Mouse (Mus musculus): ENCODE measurements around the gene Arrdc2. TPM values are rescaled to one million over a fixed set of nuclear protein-coding genes. Genes with fewer than 3 reads are reported as not detected.

The Arrdc2 gene
- polyA plus RNA-seq, 1 experiment from 2014 or later, result 5.8 TPM

- Histone ChIP-seq H3K4me1 (ENCODE audit: control insufficient read depth, insufficient read depth, low read length) (peaks cover 5% of the 10 kb centered on the region; the same call in 1 of the 2 replicates), H3K9me3 (ENCODE audit: control insufficient read depth, low read depth, low read length) (no peaks in the 10 kb centered on the region), H3K36me3 (ENCODE audit: control insufficient read depth, insufficient read depth, low read length) (no peaks in the 10 kb centered on the region), H3K27ac (ENCODE audit: low read length) (peak overlapping the region; percentile 69; the same call in 1 of the 2 replicates), H3K9ac (replicated peaks; ENCODE audit: low read depth, low read length) (no peak overlapping the region), H3K4me2 (replicated peaks; ENCODE audit: low read depth, low read length) (0 out of 2 replicates have a peak overlapping the region, but pooled peaks have one; percentile 25), H3K27me3 (ENCODE audit: control insufficient read depth, insufficient read depth, low read length) (no peaks in the 10 kb centered on the region), H3K4me3 (ENCODE audit: low read depth, low read length) (no peak overlapping the region)
- WGBS, result 48% methylated on average over 10 of the region's 10 CpGs
- no peak for ATAC-seq (ENCODE audit: insufficient number of reproducible peaks, insufficient read depth, low FRiP score, low read depth)
Observed at GRCm38 (mm10) chr8:70840590-70840989, 1.1 kb upstream of the Arrdc2 start.

GRCm38 (mm10) chr8:70838654-70839407 is 689 bp downstream of the Arrdc2 start:
- Histone ChIP-seq H3K9ac (replicated peaks; ENCODE audit: low read depth, low read length) (peak overlapping the region; percentile 69), H3K9me3 (ENCODE audit: control insufficient read depth, low read depth, low read length) (no peaks in the 10 kb centered on the region), H3K27me3 (ENCODE audit: control insufficient read depth, insufficient read depth, low read length) (no peaks in the 10 kb centered on the region), H3K4me3 (ENCODE audit: low read depth, low read length) (peak overlapping the region; percentile 51), H3K4me2 (replicated peaks; ENCODE audit: low read depth, low read length) (peak overlapping the region; percentile 66), H3K27ac (ENCODE audit: low read length) (peak overlapping the region; percentile 88; the same call in 1 of the 2 replicates), H3K36me3 (ENCODE audit: control insufficient read depth, insufficient read depth, low read length) (no peaks in the 10 kb centered on the region; the same call in 1 of the 2 replicates), H3K4me1 (ENCODE audit: control insufficient read depth, insufficient read depth, low read length) (peaks cover 5% of the 10 kb centered on the region; the same call in 1 of the 2 replicates)
- WGBS, result 1% methylated on average over 66 of the region's 66 CpGs
- peak; percentile 10 for ATAC-seq (ENCODE audit: insufficient number of reproducible peaks, insufficient read depth, low FRiP score, low read depth)

GRCm38 (mm10) chr8:70836666-70837065 is 2.9 kb downstream of the Arrdc2 start:
- 92% methylated on average over 12 of the region's 12 CpGs for WGBS
- ATAC-seq (ENCODE audit: insufficient number of reproducible peaks, insufficient read depth, low FRiP score, low read depth), result no peak
- Histone ChIP-seq H3K4me1 (ENCODE audit: control insufficient read depth, insufficient read depth, low read length) (peaks cover 5% of the 10 kb centered on the region; the same call in 1 of the 2 replicates), H3K4me2 (replicated peaks; ENCODE audit: low read depth, low read length) (no peak overlapping the region), H3K27ac (ENCODE audit: low read length) (no peak overlapping the region), H3K36me3 (ENCODE audit: control insufficient read depth, insufficient read depth, low read length) (no peaks in the 10 kb centered on the region; the same call in 1 of the 2 replicates), H3K27me3 (ENCODE audit: control insufficient read depth, insufficient read depth, low read length) (no peaks in the 10 kb centered on the region), H3K4me3 (ENCODE audit: low read depth, low read length) (no peak overlapping the region), H3K9me3 (ENCODE audit: control insufficient read depth, low read depth, low read length) (no peaks in the 10 kb centered on the region), H3K9ac (replicated peaks; ENCODE audit: low read depth, low read length) (no peak overlapping the region)

GRCm38 (mm10) chr8:70834071-70834470 is 5.4 kb downstream of the Arrdc2 start:
- Histone ChIP-seq H3K9ac (replicated peaks; ENCODE audit: low read depth, low read length) (no peak overlapping the region), H3K4me1 (ENCODE audit: control insufficient read depth, insufficient read depth, low read length) (no peaks in the 10 kb centered on the region), H3K4me2 (replicated peaks; ENCODE audit: low read depth, low read length) (no peak overlapping the region), H3K4me3 (ENCODE audit: low read depth, low read length) (no peak overlapping the region), H3K27me3 (ENCODE audit: control insufficient read depth, insufficient read depth, low read length) (no peaks in the 10 kb centered on the region), H3K9me3 (ENCODE audit: control insufficient read depth, low read depth, low read length) (no peaks in the 10 kb centered on the region), H3K27ac (ENCODE audit: low read length) (no peak overlapping the region), H3K36me3 (ENCODE audit: control insufficient read depth, insufficient read depth, low read length) (no peaks in the 10 kb centered on the region; the same call in 1 of the 2 replicates)
- no peak for ATAC-seq (ENCODE audit: insufficient number of reproducible peaks, insufficient read depth, low FRiP score, low read depth)
- WGBS, result 90% methylated on average over 3 of the region's 3 CpGs

- H3K9ac ChIP-seq (replicated peaks; ENCODE audit: low read depth, low read length), result no peak overlapping the region
- H3K27me3 ChIP-seq (ENCODE audit: control insufficient read depth, insufficient read depth, low read length), result no peaks in the 10 kb centered on the region
- no peaks in the 10 kb centered on the region; the same call in 1 of the 2 replicates for H3K36me3 ChIP-seq (ENCODE audit: control insufficient read depth, insufficient read depth, low read length)
- no peak overlapping the region for H3K4me3 ChIP-seq (ENCODE audit: low read depth, low read length)
- H3K4me2 ChIP-seq (replicated peaks; ENCODE audit: low read depth, low read length), result no peak overlapping the region
- ATAC-seq (ENCODE audit: insufficient number of reproducible peaks, insufficient read depth, low FRiP score, low read depth), result no peak
- H3K27ac ChIP-seq (ENCODE audit: low read length), result no peak overlapping the region
- no peaks in the 10 kb centered on the region for H3K4me1 ChIP-seq (ENCODE audit: control insufficient read depth, insufficient read depth, low read length)
- WGBS, result 57% methylated on average over 15 of the region's 15 CpGs
- no peaks in the 10 kb centered on the region for H3K9me3 ChIP-seq (ENCODE audit: control insufficient read depth, low read depth, low read length)
Observed at GRCm38 (mm10) chr8:70833520-70833919, 6.0 kb downstream of the Arrdc2 start.

GRCm38 (mm10) chr8:70833018-70833482 is 6.5 kb downstream of the Arrdc2 start:
- Histone ChIP-seq H3K36me3 (ENCODE audit: control insufficient read depth, insufficient read depth, low read length) (no peaks in the 10 kb centered on the region; the same call in 1 of the 2 replicates), H3K27me3 (ENCODE audit: control insufficient read depth, insufficient read depth, low read length) (no peaks in the 10 kb centered on the region), H3K27ac (ENCODE audit: low read length) (no peak overlapping the region), H3K4me1 (ENCODE audit: control insufficient read depth, insufficient read depth, low read length) (no peaks in the 10 kb centered on the region), H3K9ac (replicated peaks; ENCODE audit: low read depth, low read length) (no peak overlapping the region), H3K4me3 (ENCODE audit: low read depth, low read length) (no peak overlapping the region), H3K4me2 (replicated peaks; ENCODE audit: low read depth, low read length) (no peak overlapping the region), H3K9me3 (ENCODE audit: control insufficient read depth, low read depth, low read length) (no peaks in the 10 kb centered on the region)
- ATAC-seq (ENCODE audit: insufficient number of reproducible peaks, insufficient read depth, low FRiP score, low read depth), result no peak
- 45% methylated on average over 9 of the region's 9 CpGs for WGBS

- Histone ChIP-seq H3K9ac (replicated peaks; ENCODE audit: low read depth, low read length) (no peak overlapping the region), H3K9me3 (ENCODE audit: control insufficient read depth, low read depth, low read length) (no peaks in the 10 kb centered on the region), H3K4me2 (replicated peaks; ENCODE audit: low read depth, low read length) (no peak overlapping the region), H3K27ac (ENCODE audit: low read length) (no peak overlapping the region), H3K36me3 (ENCODE audit: control insufficient read depth, insufficient read depth, low read length) (no peaks in the 10 kb centered on the region; the same call in 1 of the 2 replicates), H3K4me1 (ENCODE audit: control insufficient read depth, insufficient read depth, low read length) (no peaks in the 10 kb centered on the region), H3K4me3 (ENCODE audit: low read depth, low read length) (no peak overlapping the region), H3K27me3 (ENCODE audit: control insufficient read depth, insufficient read depth, low read length) (no peaks in the 10 kb centered on the region)
- no peak for ATAC-seq (ENCODE audit: insufficient number of reproducible peaks, insufficient read depth, low FRiP score, low read depth)
- WGBS, result 70% methylated on average over 11 of the region's 11 CpGs
Observed at GRCm38 (mm10) chr8:70832371-70832770, 7.1 kb downstream of the Arrdc2 start.

- Histone ChIP-seq H3K4me2 (replicated peaks; ENCODE audit: low read depth, low read length) (no peak overlapping the region), H3K4me3 (ENCODE audit: low read depth, low read length) (no peak overlapping the region), H3K36me3 (ENCODE audit: control insufficient read depth, insufficient read depth, low read length) (no peaks in the 10 kb centered on the region; the same call in 1 of the 2 replicates), H3K9me3 (ENCODE audit: control insufficient read depth, low read depth, low read length) (no peaks in the 10 kb centered on the region), H3K27ac (ENCODE audit: low read length) (no peak overlapping the region), H3K27me3 (ENCODE audit: control insufficient read depth, insufficient read depth, low read length) (no peaks in the 10 kb centered on the region), H3K4me1 (ENCODE audit: control insufficient read depth, insufficient read depth, low read length) (no peaks in the 10 kb centered on the region), H3K9ac (replicated peaks; ENCODE audit: low read depth, low read length) (no peak overlapping the region)
- no peak for ATAC-seq (ENCODE audit: insufficient number of reproducible peaks, insufficient read depth, low FRiP score, low read depth)
- WGBS, result 78% methylated on average over 8 of the region's 8 CpGs
Observed at GRCm38 (mm10) chr8:70831517-70831916, 8.0 kb downstream of the Arrdc2 start.
